In genomic region chr11:116265352-116265751, GRCm38 (mm10) we compare ENCODE assay signal across 14 mouse cellular contexts. TPM values are rescaled to one million over a fixed set of nuclear protein-coding genes. Genes with fewer than 3 reads are reported as not detected.
DNase-seq lines count a peak whose midpoint lies in the region; ATAC-seq and TF ChIP-seq lines count a peak whose summit lies in the region.
"Had no signal": no experiment of that assay in that cellular context is flagged by ENCODE, and none has a peak within 500 bp of the region (broad histone marks: within the 10 kb centered on the region; RNA-seq: fewer than 3 reads in every experiment).

No protein-coding gene starts in this region.

- TF ChIP-seq CTCF in left cerebral cortex, adult 2 months (IDR thresholded peaks at IDR 0.05) = no peak
- no peak for TF ChIP-seq CTCF in brain, embryonic 14.5 days (IDR thresholded peaks at IDR 0.05; ENCODE audit: borderline replicate concordance, extremely low read depth, insufficient read depth, insufficient read length)

- H3K4me1 ChIP-seq in liver, embryonic 13.5 days (replicated peaks) = peaks cover 31% of the 10 kb centered on the region
- H3K4me1 ChIP-seq: stomach, embryonic 15.5 days had no signal

- H3K4me3 ChIP-seq in left cerebral cortex, adult 2 months = no peak overlapping the region
- H3K4me3 ChIP-seq in liver, embryonic 13.5 days (replicated peaks) = no peak overlapping the region
- H3K4me3 ChIP-seq: embryonic facial prominence, embryonic 13.5 days; stomach, embryonic 15.5 days had no signal

- intact Hi-C loops in left cerebral cortex, postnatal 25 days (cut with DNase I) = no loop called here
- intact Hi-C loops in left cerebral cortex, adult 2 months (cut with DNase I) = no loop called here

- H3K27me3 ChIP-seq in liver, embryonic 13.5 days = no peaks in the 10 kb centered on the region
- H3K27me3 ChIP-seq: embryonic facial prominence, embryonic 13.5 days; stomach, embryonic 15.5 days had no signal

- DNase-seq in left cerebral cortex, postnatal 25 days (ENCODE audit: low spot score in 2 of 2) = peak; percentile 28 to 65
- no peak for DNase-seq in left cerebral cortex, adult 2 months (ENCODE audit: extremely low spot score in 1 of 2, low spot score in 2 of 2)
- peak; percentile 47 for DNase-seq in brain, embryonic 14.5 days (ENCODE audit: low read depth)
- DNase-seq in liver, embryonic 13.5 days = peak; percentile 23
- DNase-seq in skeletal muscle tissue, adult 2 months (ENCODE audit: low read depth, low spot score) = peak; percentile 46
- no peak for DNase-seq in yolk sac, embryonic 10.5 days (ENCODE audit: low spot score)
- DNase-seq in MN1 (ENCODE audit: low spot score) = no peak
- no peak for DNase-seq in urinary bladder, postnatal 14 days (ENCODE audit: low spot score)
- DNase-seq: adrenal gland, adult 2 months; cerebellum, adult 9-10 months; lung, postnatal 10 days had no signal

- H3K9ac ChIP-seq in liver, embryonic 13.5 days = no peak overlapping the region
- H3K9ac ChIP-seq: embryonic facial prominence, embryonic 13.5 days; stomach, embryonic 15.5 days had no signal

- TF ChIP-seq POLR2A in brain, embryonic 14.5 days (IDR thresholded peaks at IDR 0.05; ENCODE audit: borderline replicate concordance, extremely low read depth, insufficient read depth, insufficient read length, poor library complexity, severe bottlenecking) = no peak

- peaks cover 98% of the 10 kb centered on the region for H3K36me3 ChIP-seq in liver, embryonic 13.5 days

- no peak overlapping the region for H3K4me2 ChIP-seq in liver, embryonic 13.5 days
- H3K4me2 ChIP-seq: embryonic facial prominence, embryonic 13.5 days; stomach, embryonic 15.5 days had no signal

- H3K9me3 ChIP-seq in liver, embryonic 13.5 days (replicated peaks) = no peaks in the 10 kb centered on the region
- H3K9me3 ChIP-seq: embryonic facial prominence, embryonic 13.5 days; stomach, embryonic 15.5 days had no signal

- peak; percentile 92 for ATAC-seq in liver, embryonic 13.5 days (ENCODE audit: low read depth)

- no peak overlapping the region for H3K27ac ChIP-seq in left cerebral cortex, adult 2 months
- 0 out of 2 replicates have a peak overlapping the region, but pooled peaks have one; percentile 58 for H3K27ac ChIP-seq in liver, embryonic 13.5 days
- H3K27ac ChIP-seq: embryonic facial prominence, embryonic 13.5 days; stomach, embryonic 15.5 days had no signal

- WGBS in liver, embryonic 13.5 days (ENCODE audit: insufficient replicate concordance) = 78% methylated on average over 11 of the region's 11 CpGs

RNA-seq across cellular contexts. Expression of gene Srp68, which starts 8.7 kb away (rescaled TPM):
- 10 to 100 TPM; 65.8 to 69.8 TPM for total RNA-seq in left cerebral cortex, postnatal 25 days (2021)
- 10 to 100 TPM; 70.5 to 75.4 TPM for total RNA-seq in left cerebral cortex, adult 2 months (2021)
- polyA plus RNA-seq in brain, embryonic 14.5 days (2012; rRNA removed) = 68.6 and 69.3 TPM in 2 replicates
- 47.6 and 51.6 TPM in 2 replicates for polyA plus RNA-seq in liver, embryonic 13.5 days (2015; fragmentation: Nextera tagmentation; extraction: Ambion mirVana)

RNA-seq across cellular contexts. Expression of gene Galr2, which starts 15.4 kb away (rescaled TPM):
- not detected for total RNA-seq in left cerebral cortex, postnatal 25 days (2021)
- total RNA-seq in left cerebral cortex, adult 2 months (2021) = not detected
- polyA plus RNA-seq in brain, embryonic 14.5 days (2012; rRNA removed) = 0.21 and 0.37 TPM in 2 replicates
- 0.07 TPM in 1 of 2 replicates, not detected in the other for polyA plus RNA-seq in liver, embryonic 13.5 days (2015; fragmentation: Nextera tagmentation; extraction: Ambion mirVana)
- total RNA-seq: left cerebral cortex, postnatal 10 days had no signal

RNA-seq across cellular contexts. Expression of gene Evpl, which starts 27.5 kb away (rescaled TPM):
- total RNA-seq in left cerebral cortex, postnatal 25 days (2021) = 1 to 10 TPM in 1 of 2 experiments, under 1 TPM in 1; 0.92 to 1.1 TPM
- total RNA-seq in left cerebral cortex, adult 2 months (2021) = 1 to 10 TPM; 1.4 to 1.5 TPM
- polyA plus RNA-seq in brain, embryonic 14.5 days (2012; rRNA removed) = 0.67 and 0.96 TPM in 2 replicates
- 0.10 TPM in 2 replicates for polyA plus RNA-seq in liver, embryonic 13.5 days (2015; fragmentation: Nextera tagmentation; extraction: Ambion mirVana)

RNA-seq across cellular contexts. Expression of gene Exoc7, which starts 41.7 kb away (rescaled TPM):
- total RNA-seq in left cerebral cortex, postnatal 25 days (2021) = 10 to 100 TPM; 95.7 to 97.4 TPM
- total RNA-seq in left cerebral cortex, adult 2 months (2021) = 10 to 100 TPM; 89.8 to 98.5 TPM
- 96.1 and 112 TPM in 2 replicates for polyA plus RNA-seq in brain, embryonic 14.5 days (2012; rRNA removed)
- polyA plus RNA-seq in liver, embryonic 13.5 days (2015; fragmentation: Nextera tagmentation; extraction: Ambion mirVana) = 21.3 and 25.1 TPM in 2 replicates

Comparison
In these comparisons a context has a peak if more than half of its experiments do, and no peak if none do; other contexts are left out.
1. DNase-seq: peak in left cerebral cortex, postnatal 25 days (2 of 2), brain, embryonic 14.5 days (single experiment), liver, embryonic 13.5 days (single experiment) and skeletal muscle tissue, adult 2 months (single experiment); none in left cerebral cortex, adult 2 months (0 of 2), yolk sac, embryonic 10.5 days (single experiment), MN1 (single experiment) and urinary bladder, postnatal 14 days (single experiment).